Mouse (Mus musculus) erythroblast, adult 5-6 weeks (primary cell): ENCODE results near the gene Zdhhc7. TPM values are rescaled to one million over a fixed set of nuclear protein-coding genes. Genes with fewer than 3 reads are reported as not detected.

Experiments used
- ATAC-seq: replicated peaks from 2 replicates; pipeline ENCODE4 v1.8.0; 2016; ENCODE audit warnings: moderate number of reproducible peaks, mild to moderate bottlenecking, moderate TSS enrichment, inconsistent platforms; ENCODE audit not compliant: poor library complexity, low FRiP score, severe bottlenecking
- total RNA-seq, 2 experiments: library from RNA; stranded (forward) in 1 of 2; stranded (reverse) in 1 of 2; fragments of 150-400 nt in 1 of 2; fragments of 200-764, 138-1000 nt in 1 of 2; gene quantifications; 2 replicates each; pipeline versions ENCODE4 v1.2.3 to v1.2.4; 2015 to 2017; ENCODE audit warnings: low replicate concordance in 2 of 2

Gene Zdhhc7
- total RNA-seq (2015; ENCODE audit: low replicate concordance) (0.38 and 5.4 TPM in 2 replicates), total RNA-seq (2017; ENCODE audit: low replicate concordance) (8.0 and 9.2 TPM in 2 replicates)

GRCm38 (mm10) chr8:120101068-120101972 is at the start of gene Zdhhc7:
Gene Zdhhc7, minus strand, starts transcription at chr8:120101482.
- ATAC-seq, result peak; percentile 63

- no peak for ATAC-seq
These were observed 48.7 kb upstream of the Zdhhc7 start for GRCm38 (mm10) chr8:120150028-120150427.

- ATAC-seq, result no peak
These were observed 44.8 kb upstream of the Zdhhc7 start for GRCm38 (mm10) chr8:120146051-120146450.

GRCm38 (mm10) chr8:120144652-120145301 is 43.5 kb upstream of the Zdhhc7 start:
- no peak for ATAC-seq

- no peak for ATAC-seq
These were observed 42.8 kb upstream of the Zdhhc7 start for GRCm38 (mm10) chr8:120143911-120144651.

- no peak for ATAC-seq
These were observed 39.5 kb upstream of the Zdhhc7 start for GRCm38 (mm10) chr8:120140769-120141168.

GRCm38 (mm10) chr8:120138958-120139357 is 37.7 kb upstream of the Zdhhc7 start:
- no peak for ATAC-seq

GRCm38 (mm10) chr8:120136618-120137017 is 35.3 kb upstream of the Zdhhc7 start:
- ATAC-seq, result no peak

GRCm38 (mm10) chr8:120135687-120136086 is 34.4 kb upstream of the Zdhhc7 start:
- no peak for ATAC-seq

GRCm38 (mm10) chr8:120133169-120133568 is 31.9 kb upstream of the Zdhhc7 start:
- ATAC-seq, result no peak

- ATAC-seq, result no peak
These were observed 29.9 kb upstream of the Zdhhc7 start for GRCm38 (mm10) chr8:120131158-120131557.

GRCm38 (mm10) chr8:120129547-120129946 is 28.3 kb upstream of the Zdhhc7 start:
- no peak for ATAC-seq

- no peak for ATAC-seq
These were observed 25.3 kb upstream of the Zdhhc7 start for GRCm38 (mm10) chr8:120126357-120127161.

- no peak for ATAC-seq
These were observed 23.6 kb upstream of the Zdhhc7 start for GRCm38 (mm10) chr8:120124836-120125389.

- ATAC-seq, result no peak
These were observed 23.0 kb upstream of the Zdhhc7 start for GRCm38 (mm10) chr8:120124261-120124660.

- ATAC-seq, result no peak
These were observed 19.7 kb upstream of the Zdhhc7 start for GRCm38 (mm10) chr8:120120951-120121350.

GRCm38 (mm10) chr8:120119931-120120330 is 18.6 kb upstream of the Zdhhc7 start:
- no peak for ATAC-seq

- ATAC-seq, result no peak
These were observed 18.1 kb upstream of the Zdhhc7 start for GRCm38 (mm10) chr8:120119429-120119828.

- ATAC-seq, result no peak
These were observed 17.6 kb upstream of the Zdhhc7 start for GRCm38 (mm10) chr8:120118847-120119246.
